Mouse (Mus musculus) right cerebral cortex, adult 2 months (tissue): ENCODE measurements around the gene Agpat3.

Experiments
- DNase-seq, 2 experiments: peaks; one replicate each; pipeline ENCODE4 v3.0.0; 2021 to 2022; ENCODE audit warnings: low spot score in 2 of 2

Gene Agpat3

GRCm38 (mm10) chr10:78259702-78260101 is 92.6 kb downstream of the Agpat3 start:
- DNase-seq: no peak

- DNase-seq: no peak
Measured at GRCm38 (mm10) chr10:78259230-78259629, 93.1 kb downstream of the Agpat3 start.

- no peak for DNase-seq
Measured at GRCm38 (mm10) chr10:78258142-78258675, 94.1 kb downstream of the Agpat3 start.

GRCm38 (mm10) chr10:78255646-78256059 is 96.6 kb downstream of the Agpat3 start:
- DNase-seq: peak in 1 of 2 experiments; percentile 42

- no peak for DNase-seq
Measured at GRCm38 (mm10) chr10:78247206-78247605, 105.1 kb downstream of the Agpat3 start.

- DNase-seq: no peak
Measured at GRCm38 (mm10) chr10:78246725-78247124, 105.6 kb downstream of the Agpat3 start.

GRCm38 (mm10) chr10:78245225-78245547 is 107.1 kb downstream of the Agpat3 start:
- DNase-seq: no peak

GRCm38 (mm10) chr10:78244438-78245224 is 107.7 kb downstream of the Agpat3 start, which contains the start of gene Trappc10:
TSS of gene Trappc10 (minus strand) at chr10:78244641.
- peak; percentile 81 to 85 for DNase-seq

- peak in 1 of 2 experiments; percentile 34 for DNase-seq
Measured at GRCm38 (mm10) chr10:78244058-78244437, 108.2 kb downstream of the Agpat3 start.

- no peak for DNase-seq
Measured at GRCm38 (mm10) chr10:78238926-78239325, 113.4 kb downstream of the Agpat3 start.

- DNase-seq: peak; percentile 37 to 40
Measured at GRCm38 (mm10) chr10:78238297-78238696, 114.0 kb downstream of the Agpat3 start.

- DNase-seq: no peak
Measured at GRCm38 (mm10) chr10:78237809-78238208, 114.5 kb downstream of the Agpat3 start.

- DNase-seq: no peak
Measured at GRCm38 (mm10) chr10:78236885-78237629, 115.2 kb downstream of the Agpat3 start.

- no peak for DNase-seq
Measured at GRCm38 (mm10) chr10:78233756-78234155, 118.5 kb downstream of the Agpat3 start.

GRCm38 (mm10) chr10:78233161-78233560 is 119.1 kb downstream of the Agpat3 start:
- DNase-seq: no peak

- no peak for DNase-seq
Measured at GRCm38 (mm10) chr10:78232301-78232980, 119.8 kb downstream of the Agpat3 start.

- no peak for DNase-seq
Measured at GRCm38 (mm10) chr10:78228560-78228928, 123.7 kb downstream of the Agpat3 start.

GRCm38 (mm10) chr10:78227875-78228559 is 124.3 kb downstream of the Agpat3 start:
- no peak for DNase-seq

GRCm38 (mm10) chr10:78224136-78224535 is 128.2 kb downstream of the Agpat3 start:
- no peak for DNase-seq

- no peak for DNase-seq
Measured at GRCm38 (mm10) chr10:78222908-78223307, 129.4 kb downstream of the Agpat3 start.

- peak; percentile 31 to 50 for DNase-seq
Measured at GRCm38 (mm10) chr10:78221315-78221714, 131.0 kb downstream of the Agpat3 start.

- DNase-seq: peak; percentile 61 to 64
Measured at GRCm38 (mm10) chr10:78219528-78219927, 132.8 kb downstream of the Agpat3 start.
